Mouse (Mus musculus) mouse embryonic stem cell (cell line): Measurements from ENCODE around the gene Gm21317.
"Not testable (repeated sequence)": the region's sequence is repeated elsewhere in the genome, so short reads cannot be mapped to it uniquely, and the experiment has no call there.

ENCODE experiments used
- in situ Hi-C, 2 experiments: fragments of 300-500 bp; cut with MboI; formaldehyde crosslinking; loops; 1 replicate in 1 of 2; 3 replicates in 1 of 2; pipeline ENCODE4 v1.14.3; 2019 to 2020; ENCODE audit warnings: low sequenced_read_pairs in 2 of 2, low pct_unique_long_range_greater_than_20kb in 1 of 2, mixed read lengths in 1 of 2; ENCODE audit not compliant: unreplicated experiment in 1 of 2

The Gm21317 gene

GRCm38 (mm10) chrY:82224927-82225326, at the start of gene Gm21317:
Gene Gm21317 (plus strand): TSS chrY:82225227.
- in situ Hi-C loops = not testable (repeated sequence)
